Mouse (Mus musculus): ENCODE data around the gene Tmem41a.
"Not testable (repeated sequence)": the region's sequence is repeated elsewhere in the genome, so short reads cannot be mapped to it uniquely, and the experiment has no call there.

Tmem41a gene

GRCm38 (mm10) chr16:21946761-21947715 is at the start of gene Tmem41a:
Gene Tmem41a, minus strand, starts transcription at chr16:21947552.
- peak; percentile 89 for DNase-seq

- DNase-seq, result no peak
These were observed 49.0 kb upstream of the Tmem41a start for GRCm38 (mm10) chr16:21996402-21996801.

DNA sequence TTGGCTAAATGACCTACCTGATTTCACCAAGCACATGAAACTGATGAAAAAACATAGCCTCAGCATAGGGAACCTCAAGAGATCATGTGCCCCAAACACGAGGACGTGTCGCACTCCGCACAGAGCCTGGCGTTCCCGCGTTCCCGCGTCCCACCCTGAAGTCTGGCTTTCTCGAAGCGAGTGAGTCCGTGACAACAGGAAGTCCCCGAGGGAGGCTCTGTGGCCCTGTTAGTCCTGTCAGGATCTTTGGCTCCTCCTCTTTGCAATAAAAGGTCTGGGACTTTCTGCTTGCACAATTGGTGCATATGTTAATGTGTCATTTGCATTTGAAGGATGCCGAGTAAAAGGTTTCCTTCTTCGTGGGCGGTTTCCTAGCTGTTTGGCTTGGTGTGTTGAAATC is 48.0 kb upstream of the Tmem41a start, which contains the start of gene Liph:
Gene Liph (minus strand): TSS at position 360 of the 400 bp plus-strand sequence.
- peak; percentile 17 for DNase-seq

- no peak for DNase-seq
These were observed 44.4 kb upstream of the Tmem41a start for GRCm38 (mm10) chr16:21991774-21992173.

GRCm38 (mm10) chr16:21990893-21991292 is 43.5 kb upstream of the Tmem41a start:
- DNase-seq, result not testable (repeated sequence)

- DNase-seq, result no peak
These were observed 40.6 kb upstream of the Tmem41a start for GRCm38 (mm10) chr16:21987956-21988355.

DNA sequence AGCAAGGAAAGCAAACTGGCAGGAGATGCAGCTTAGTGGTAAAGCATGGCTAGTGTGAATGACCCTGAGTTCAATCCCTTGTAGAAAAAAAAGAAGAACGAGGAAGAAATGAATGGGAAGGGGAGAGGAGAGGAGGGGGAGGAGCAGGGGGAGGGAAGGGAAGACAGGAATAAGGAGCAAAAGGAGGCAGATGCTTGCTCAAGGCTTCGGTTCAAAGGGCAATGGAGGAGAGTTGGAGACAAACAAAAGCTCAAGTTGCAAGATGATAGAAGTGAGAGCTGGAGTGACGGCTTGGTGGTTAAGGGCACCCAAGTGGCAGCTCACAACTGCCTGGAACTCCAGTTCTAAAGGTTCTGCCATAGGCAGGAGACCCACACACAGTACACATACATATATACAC is 38.8 kb upstream of the Tmem41a start:
- DNase-seq, result no peak

DNA sequence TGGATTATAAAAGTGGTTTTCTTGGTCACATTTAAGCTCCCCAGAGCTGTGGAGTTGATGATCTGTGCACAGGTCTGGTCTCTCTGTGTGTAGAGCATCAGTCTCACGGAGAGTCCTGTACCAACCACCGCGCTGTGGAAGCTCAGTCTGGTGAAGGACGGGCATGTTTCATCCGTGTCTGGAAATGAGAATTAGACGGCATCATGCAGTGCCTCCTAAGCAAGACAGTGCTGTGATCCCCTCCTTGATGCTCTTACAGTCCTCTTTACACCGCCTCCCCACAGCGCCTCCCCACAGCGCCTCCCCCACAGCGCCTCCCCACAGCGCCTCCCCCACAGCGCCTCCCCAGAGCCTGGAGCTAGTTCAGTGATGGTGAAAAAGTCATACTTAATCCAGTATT is 36.7 kb upstream of the Tmem41a start:
- no peak for DNase-seq

DNA sequence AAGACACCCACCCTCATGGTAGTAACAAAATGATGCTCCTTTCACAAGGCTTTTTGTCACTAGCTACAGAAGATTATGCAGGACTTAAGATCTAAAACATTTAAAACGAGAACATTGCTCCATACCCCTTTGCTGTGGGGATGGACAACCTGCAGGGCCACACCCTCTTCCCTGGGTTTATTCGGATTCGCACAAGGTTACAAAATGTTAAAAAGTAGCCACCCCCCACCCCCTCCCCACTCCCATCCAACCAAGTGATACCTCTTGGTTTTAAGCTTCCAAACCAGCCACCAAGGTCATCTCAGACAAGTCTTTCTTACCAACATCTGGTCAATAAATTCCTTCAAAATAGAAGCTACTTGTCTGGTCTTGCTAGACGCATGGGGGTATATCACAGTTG is 36.2 kb upstream of the Tmem41a start:
- DNase-seq, result no peak

GRCm38 (mm10) chr16:21983146-21983545 is 35.8 kb upstream of the Tmem41a start:
- no peak for DNase-seq

- no peak for DNase-seq
These were observed 30.0 kb upstream of the Tmem41a start for GRCm38 (mm10) chr16:21977347-21977746.

DNA sequence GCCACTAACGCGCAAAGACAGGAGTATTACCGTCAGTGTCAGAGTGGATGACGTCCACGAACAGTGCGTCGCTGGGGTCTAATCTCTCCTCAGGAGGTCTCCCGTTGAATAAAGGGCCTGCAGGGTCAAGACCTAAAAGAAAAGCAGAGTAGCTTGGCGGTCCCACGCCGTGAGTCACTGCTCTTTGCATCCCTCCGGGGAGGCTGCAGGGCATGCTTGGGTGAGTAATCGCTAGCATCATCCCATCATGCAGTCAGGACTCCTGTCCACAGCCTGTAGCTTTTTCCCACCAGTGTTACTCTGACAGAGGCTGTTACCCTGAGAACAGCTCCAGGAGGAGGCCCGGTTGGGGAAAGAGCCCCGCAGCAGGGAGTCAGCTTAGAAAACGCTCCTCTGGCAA is 28.9 kb upstream of the Tmem41a start:
- DNase-seq, result no peak

GRCm38 (mm10) chr16:21971446-21971845 is 24.1 kb upstream of the Tmem41a start:
- no peak for DNase-seq

DNA sequence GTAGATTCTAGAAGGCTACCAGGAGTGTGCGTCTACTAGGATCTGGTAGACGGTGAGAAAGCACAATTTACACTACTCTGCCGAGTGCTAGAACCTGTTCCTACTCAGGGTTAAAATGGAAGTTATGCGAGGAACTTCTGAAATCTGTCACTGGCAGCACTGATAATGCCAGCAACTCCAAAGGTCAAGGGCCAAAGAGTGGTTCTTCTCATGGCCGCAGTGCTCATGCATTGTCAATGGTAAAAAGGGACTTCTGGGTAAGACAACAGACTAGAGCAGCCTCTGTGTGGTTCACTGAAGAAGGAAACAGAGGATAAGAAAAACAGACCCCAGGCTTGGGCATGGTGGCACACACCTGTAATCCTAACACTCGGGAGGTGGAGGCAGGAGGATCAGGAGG is 23.2 kb upstream of the Tmem41a start:
- DNase-seq, result no peak

DNA sequence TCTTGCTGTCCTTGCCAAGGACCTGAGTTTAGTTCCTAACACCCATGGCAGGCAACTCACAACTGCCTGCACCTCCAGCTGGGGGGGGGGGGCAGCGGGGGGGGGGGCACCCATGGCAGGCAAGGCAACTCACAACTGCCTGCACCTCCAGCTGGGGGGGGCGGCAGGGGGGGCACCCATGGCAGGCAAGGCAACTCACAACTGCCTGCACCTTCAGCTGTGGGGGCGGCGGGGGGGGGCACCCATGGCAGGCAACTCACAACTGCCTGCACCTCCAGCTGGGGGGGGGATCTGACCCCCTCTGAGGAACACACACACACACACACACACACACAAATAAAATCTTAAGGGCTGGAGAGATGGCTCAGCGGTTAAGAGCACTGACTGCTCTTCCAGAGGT is 22.5 kb upstream of the Tmem41a start:
- no peak for DNase-seq

- no peak for DNase-seq
These were observed 18.2 kb upstream of the Tmem41a start for GRCm38 (mm10) chr16:21965576-21965975.

DNA sequence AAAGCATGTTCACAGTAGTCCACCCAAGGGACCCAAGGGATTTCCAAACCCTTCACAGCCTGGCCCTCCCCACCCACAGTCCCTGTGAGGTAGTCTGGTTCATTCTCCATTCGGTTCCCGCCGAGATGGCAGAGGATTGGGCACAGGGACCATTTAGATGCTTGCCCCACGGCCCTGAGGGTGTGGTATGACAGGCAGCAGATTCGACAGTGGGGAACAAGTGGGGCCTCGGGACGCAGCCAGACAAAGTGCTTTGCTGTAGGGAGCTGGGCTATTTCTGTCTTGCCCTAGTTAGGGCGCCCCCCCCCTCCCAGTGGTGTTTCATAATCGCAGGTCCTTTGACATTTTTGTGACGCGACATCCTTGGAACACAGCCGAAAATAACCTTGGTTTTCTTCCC is 8.2 kb upstream of the Tmem41a start:
- no peak for DNase-seq

DNA sequence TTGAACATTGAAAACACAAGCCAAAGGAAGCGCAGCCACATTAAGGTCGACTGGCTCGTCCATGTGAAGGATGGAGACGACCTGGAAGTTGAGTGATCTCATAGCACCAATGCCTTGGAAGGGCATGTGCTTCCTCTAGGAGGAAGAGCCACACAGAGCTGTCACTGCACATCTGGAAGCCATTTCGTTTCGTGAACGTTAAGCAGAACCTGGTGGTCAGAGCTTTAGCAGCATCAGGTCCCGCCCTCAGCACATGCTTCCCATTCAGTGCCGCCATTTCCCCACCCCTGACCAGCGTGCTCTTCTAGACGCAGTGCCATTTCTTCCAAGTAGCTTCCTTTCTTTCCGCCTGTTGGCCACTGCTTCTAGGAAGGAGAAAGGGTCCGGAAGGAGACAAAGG is 18.9 kb downstream of the Tmem41a start:
- no peak for DNase-seq

GRCm38 (mm10) chr16:21916681-21917080 is 30.7 kb downstream of the Tmem41a start:
- DNase-seq, result no peak

GRCm38 (mm10) chr16:21913347-21913746 is 34.0 kb downstream of the Tmem41a start:
- DNase-seq, result no peak

- peak; percentile 9 for DNase-seq
These were observed 38.4 kb downstream of the Tmem41a start for GRCm38 (mm10) chr16:21908906-21909305.

GRCm38 (mm10) chr16:21906902-21907301 is 40.5 kb downstream of the Tmem41a start:
- DNase-seq, result no peak

GRCm38 (mm10) chr16:21905996-21906395 is 41.4 kb downstream of the Tmem41a start:
- no peak for DNase-seq

- no peak for DNase-seq
These were observed 42.7 kb downstream of the Tmem41a start for GRCm38 (mm10) chr16:21904636-21905035.

- no peak for DNase-seq
These were observed 46.1 kb downstream of the Tmem41a start for GRCm38 (mm10) chr16:21901286-21901685.

Measured in kidney, adult 11 months (tissue).